Mouse (Mus musculus) cerebellum, adult 2 months (tissue): Measurements from ENCODE around the gene Eef1g.

Source experiments
- CTCF ChIP-seq: fragments of 200-500 bp; IDR thresholded peaks from 2 replicates; pipeline ENCODE4 v1.5.1; 2011; ENCODE audit warnings: low read depth, mild to moderate bottlenecking, control low read depth, low read length, moderate library complexity, borderline replicate concordance; ENCODE audit not compliant: insufficient read depth
- POLR2A ChIP-seq: fragments of 200-500 bp; IDR thresholded peaks from 2 replicates; pipeline ENCODE4 v1.6.1; 2011; ENCODE audit warnings: low read length, control low read depth, borderline replicate concordance; ENCODE audit not compliant: insufficient read depth

DNA sequence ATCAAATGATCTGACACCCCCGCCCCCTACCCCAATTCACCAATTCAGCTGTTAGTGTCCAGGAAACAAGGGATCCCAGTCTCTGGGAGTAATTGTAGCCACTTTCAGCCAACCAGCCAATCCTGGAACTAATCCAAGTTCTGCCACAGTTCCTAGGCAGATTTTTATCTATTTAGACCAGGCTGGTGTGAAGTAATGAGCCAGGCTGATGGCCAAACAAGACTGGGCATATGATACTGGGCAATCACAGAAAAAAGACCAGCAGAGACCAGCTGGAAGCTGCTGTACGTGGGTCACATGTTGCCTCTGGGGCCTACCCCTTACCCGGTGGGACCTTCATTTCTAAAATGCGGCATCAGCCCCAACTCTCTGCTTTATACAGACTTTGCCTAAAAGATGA is 59.8 kb downstream of the Eef1g start:
- TF ChIP-seq CTCF (no peak), POLR2A (no peak)
